ENCODE assay signal across 8 mouse cellular contexts in genomic region chr5:97834770-97835169, GRCm38 (mm10).
DNase-seq lines count a peak whose midpoint lies in the region; ATAC-seq and TF ChIP-seq lines count a peak whose summit lies in the region.

No protein-coding gene starts in this region.

- ATAC-seq in limb, embryonic 14.5 days (ENCODE audit: low FRiP score, low read depth): no peak; the same call in 1 of the 2 replicates
- ATAC-seq in liver, postnatal 0 days: peak; percentile 100
- no peak for ATAC-seq in CD4-positive, CD25-positive, alpha-beta regulatory T cell, adult 4 months
- no peak for ATAC-seq in forebrain, embryonic 14.5 days

- H3K4me3 ChIP-seq in limb, embryonic 14.5 days (replicated peaks; ENCODE audit: low read length): no peak overlapping the region
- no peak overlapping the region for H3K4me3 ChIP-seq in limb, embryonic 10.5 days
- no peak overlapping the region for H3K4me3 ChIP-seq in liver, postnatal 0 days (ENCODE audit: low read depth, low read length)
- H3K4me3 ChIP-seq in forebrain, embryonic 14.5 days (ENCODE audit: low read depth, low read length): no peak overlapping the region

- peaks cover 15% of the 10 kb centered on the region for H3K4me1 ChIP-seq in limb, embryonic 14.5 days (ENCODE audit: control insufficient read depth, insufficient read depth, low read length)
- H3K4me1 ChIP-seq in limb, embryonic 10.5 days: 0 out of 2 replicates have a peak, but pooled peaks cover 8% of the 10 kb centered on the region
- 0 out of 2 replicates have a peak, but pooled peaks cover 2% of the 10 kb centered on the region for H3K4me1 ChIP-seq in liver, postnatal 0 days (ENCODE audit: insufficient read depth)
- no peaks in the 10 kb centered on the region for H3K4me1 ChIP-seq in forebrain, embryonic 14.5 days (ENCODE audit: control insufficient read depth, insufficient read depth, low read length)

- 81% methylated on average over 1 of the region's 1 CpGs for WGBS in limb, embryonic 14.5 days
- WGBS in limb, embryonic 10.5 days: 72% methylated on average over 1 of the region's 1 CpGs
- WGBS in liver, postnatal 0 days (ENCODE audit: insufficient replicate concordance): 44% methylated on average over 1 of the region's 1 CpGs
- WGBS in forebrain, embryonic 14.5 days: 72% methylated on average over 1 of the region's 1 CpGs

- H3K27me3 ChIP-seq in limb, embryonic 14.5 days (ENCODE audit: control insufficient read depth, insufficient read depth, low read length): no peaks in the 10 kb centered on the region
- H3K27me3 ChIP-seq in limb, embryonic 10.5 days (ENCODE audit: low read depth, poor library complexity, severe bottlenecking): no peaks in the 10 kb centered on the region
- no peaks in the 10 kb centered on the region for H3K27me3 ChIP-seq in liver, postnatal 0 days (ENCODE audit: insufficient read depth, low read length)
- H3K27me3 ChIP-seq in forebrain, embryonic 14.5 days (replicated peaks; ENCODE audit: control insufficient read depth, insufficient read depth, low read length): no peaks in the 10 kb centered on the region

- H3K9me3 ChIP-seq in limb, embryonic 14.5 days (ENCODE audit: control insufficient read depth, low read length): no peaks in the 10 kb centered on the region
- H3K9me3 ChIP-seq in limb, embryonic 10.5 days (replicated peaks): no peaks in the 10 kb centered on the region
- no peaks in the 10 kb centered on the region for H3K9me3 ChIP-seq in liver, postnatal 0 days (ENCODE audit: low read length)
- no peaks in the 10 kb centered on the region for H3K9me3 ChIP-seq in forebrain, embryonic 14.5 days (replicated peaks; ENCODE audit: control insufficient read depth, low read length)

- no peaks in the 10 kb centered on the region for H3K36me3 ChIP-seq in limb, embryonic 14.5 days (ENCODE audit: control insufficient read depth, insufficient read depth, low read length)
- H3K36me3 ChIP-seq in limb, embryonic 10.5 days: no peaks in the 10 kb centered on the region
- H3K36me3 ChIP-seq in liver, postnatal 0 days (replicated peaks; ENCODE audit: insufficient read depth, low read length): no peaks in the 10 kb centered on the region
- no peaks in the 10 kb centered on the region for H3K36me3 ChIP-seq in forebrain, embryonic 14.5 days (ENCODE audit: control insufficient read depth, insufficient read depth, low read length)

- TF ChIP-seq CTCF in liver, postnatal 0 days (IDR thresholded peaks at IDR 0.05; ENCODE audit: low read depth): peak; percentile 11; the same call in 1 of the 2 replicates

- H3K4me2 ChIP-seq in limb, embryonic 14.5 days (replicated peaks; ENCODE audit: low read depth, low read length, severe bottlenecking): no peak overlapping the region
- H3K4me2 ChIP-seq in liver, postnatal 0 days (ENCODE audit: low read depth, low read length): no peak overlapping the region
- no peak overlapping the region for H3K4me2 ChIP-seq in forebrain, embryonic 14.5 days (ENCODE audit: low read length)

- TF ChIP-seq POLR2A in limb, embryonic 14.5 days (IDR thresholded peaks at IDR 0.05; ENCODE audit: borderline replicate concordance, extremely low read depth, insufficient read depth, insufficient read length): no peak

- no peak overlapping the region for H3K27ac ChIP-seq in limb, embryonic 14.5 days (replicated peaks; ENCODE audit: low read depth, low read length)
- no peak overlapping the region for H3K27ac ChIP-seq in limb, embryonic 10.5 days
- peak overlapping the region; percentile 53; the same call in 1 of the 2 replicates for H3K27ac ChIP-seq in liver, postnatal 0 days (ENCODE audit: low read depth)
- H3K27ac ChIP-seq in forebrain, embryonic 14.5 days (ENCODE audit: low read depth, low read length): no peak overlapping the region

- DNase-seq in limb, embryonic 14.5 days (ENCODE audit: low spot score): peak; percentile 7
- DNase-seq in limb, embryonic 10.5 days (ENCODE audit: low spot score): no peak
- peak; percentile 75 for DNase-seq in gastrocnemius, postnatal 25 days
- DNase-seq in liver, postnatal 0 days: peak; percentile 83
- DNase-seq in urinary bladder, postnatal 25 days (ENCODE audit: low spot score): peak; percentile 46
- DNase-seq in forebrain, embryonic 14.5 days (ENCODE audit: low spot score): no peak
- DNase-seq in neural tube, embryonic 10.5 days (ENCODE audit: extremely low spot score, low spot score): no peak

- TF ChIP-seq EP300 in liver, postnatal 0 days (IDR thresholded peaks at IDR 0.05; ENCODE audit: low read depth): peak; percentile 64; the same call in 1 of the 2 replicates

- no peak overlapping the region for H3K9ac ChIP-seq in limb, embryonic 14.5 days (ENCODE audit: low read depth, low read length, severe bottlenecking)
- no peak overlapping the region for H3K9ac ChIP-seq in liver, postnatal 0 days (replicated peaks)
- H3K9ac ChIP-seq in forebrain, embryonic 14.5 days (ENCODE audit: low read length): no peak overlapping the region

Comparison
In these comparisons a context has a peak if more than half of its experiments do, and no peak if none do; other contexts are left out.
1. DNase-seq: peak in limb, embryonic 14.5 days (single experiment), gastrocnemius, postnatal 25 days (single experiment), liver, postnatal 0 days (single experiment) and urinary bladder, postnatal 25 days (single experiment); none in limb, embryonic 10.5 days (single experiment), forebrain, embryonic 14.5 days (single experiment) and neural tube, embryonic 10.5 days (single experiment).